Mouse (Mus musculus) limb, embryonic 12.5 days (tissue): Measurements from ENCODE around the gene Trim28. TPM values are rescaled to one million over a fixed set of nuclear protein-coding genes. Genes with fewer than 3 reads are reported as not detected.

ENCODE experiments used
- ATAC-seq: fragments of 200-750 bp; cut with Nextera tagmentation; 2 replicates; pipeline ENCODE4 v1.8.0; 2017; ENCODE audit warnings: low read depth, moderate TSS enrichment; ENCODE audit not compliant: insufficient number of reproducible peaks, insufficient read depth, low FRiP score, low TSS enrichment
- H3K27ac ChIP-seq: fragments of 300-500 bp; sonication (generic); 2 replicates; pipeline ENCODE4 v1.5.1; 2016; ENCODE audit warnings: mild to moderate bottlenecking, moderate library complexity
- H3K27me3 ChIP-seq: fragments of 300-500 bp; sonication (generic); 2 replicates; pipeline ENCODE4 v1.6.1; 2016; ENCODE audit warnings: mild to moderate bottlenecking, moderate library complexity
- H3K36me3 ChIP-seq: fragments of 300-500 bp; sonication (generic); 2 replicates; pipeline ENCODE4 v1.6.1; 2016; ENCODE audit warnings: mild to moderate bottlenecking, moderate library complexity
- H3K4me1 ChIP-seq: fragments of 300-500 bp; sonication (generic); replicated peaks from 2 replicates; pipeline ENCODE4 v1.6.1; 2016
- H3K4me2 ChIP-seq: fragments of 300-500 bp; sonication (generic); 2 replicates; pipeline ENCODE4 v1.6.1; 2016; ENCODE audit warnings: mild to moderate bottlenecking, moderate library complexity
- H3K4me3 ChIP-seq: fragments of 300-500 bp; sonication (generic); replicated peaks from 2 replicates; pipeline ENCODE4 v1.5.1; 2016; ENCODE audit warnings: mild to moderate bottlenecking
- H3K9ac ChIP-seq: fragments of 300-500 bp; sonication (generic); replicated peaks from 2 replicates; pipeline ENCODE4 v1.6.1; 2016; ENCODE audit warnings: mild to moderate bottlenecking, moderate library complexity
- H3K9me3 ChIP-seq: fragments of 300-500 bp; sonication (generic); 2 replicates; pipeline ENCODE4 v1.6.1; 2016; ENCODE audit warnings: mild to moderate bottlenecking, moderate library complexity
- WGBS: fragments of 180-500 bp; shearing (Covaris S2); methylation state at CpG from one replicate; pipeline ENCODE4 v1.1.7; 2016; 5-methylcytosine and 5-hydroxymethylcytosine counted together
- polyA plus RNA-seq: library from polyadenylated mRNA; unstranded; fragments of >200 nt; fragmentation: Nextera tagmentation; extraction: Ambion mirVana; gene quantifications from 2 replicates; pipeline ENCODE4 v1.2.1, GENCODE M21; 2016

The Trim28 gene
- polyA plus RNA-seq, result 496 and 531 TPM in 2 replicates

DNA sequence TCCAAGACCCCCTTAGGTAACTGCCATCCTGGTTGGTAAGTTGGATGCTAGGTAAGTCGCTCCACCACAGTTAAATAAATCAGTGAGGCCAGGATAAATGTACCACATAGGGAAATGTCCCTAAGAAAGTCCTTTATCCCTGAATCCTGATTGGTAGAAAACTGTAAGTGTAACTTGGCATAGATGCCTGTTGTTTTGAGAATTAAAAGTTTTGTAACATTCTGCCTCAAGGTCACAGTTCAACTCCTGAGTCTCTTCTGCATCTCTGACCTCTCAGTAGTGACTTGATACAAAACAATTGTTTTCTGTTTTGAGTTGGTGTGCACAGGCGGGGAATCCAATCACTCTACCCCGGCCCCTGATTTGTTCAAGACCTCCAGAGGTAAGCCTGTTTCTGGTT lies at the start of gene Trim28:
Trim28 (plus strand) TSS at position 264 of the 400 bp plus-strand sequence.
- Histone ChIP-seq H3K36me3 (peaks cover 4% of the 10 kb centered on the region; the same call in 1 of the 2 replicates), H3K4me3 (no peak within 1 kb of the TSS), H3K9me3 (no peaks in the 10 kb centered on the region), H3K9ac (no peak within 1 kb of the TSS), H3K4me2 (no peak within 1 kb of the TSS), H3K27ac (no peak within 1 kb of the TSS), H3K4me1 (no peaks in the 10 kb centered on the region), H3K27me3 (no peaks in the 10 kb centered on the region)
- ATAC-seq, result no peak
- 76% methylated on average over 3 of the region's 3 CpGs for WGBS

DNA sequence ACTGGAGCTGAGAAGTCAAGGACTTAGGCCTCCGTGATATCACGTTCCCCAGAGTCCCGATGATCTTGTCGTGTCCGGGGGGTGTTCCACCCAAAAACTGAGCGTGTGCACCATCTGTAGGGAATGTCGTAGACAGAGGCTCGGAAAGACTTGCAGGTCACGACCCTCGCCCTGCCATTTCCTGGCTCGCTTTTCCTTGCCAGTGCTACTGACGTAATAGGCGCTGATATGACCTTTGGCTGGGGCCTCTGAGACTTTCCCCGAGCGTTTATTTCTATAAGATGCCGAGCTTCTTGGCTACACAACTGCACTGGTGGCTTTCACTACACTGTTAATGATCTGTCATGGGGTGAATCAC lies 49.1 kb upstream of the Trim28 start:
- peak overlapping the region; percentile 86 for H3K27ac ChIP-seq
- peak overlapping the region; percentile 56 for H3K9ac ChIP-seq
- WGBS, result 5% methylated on average over 16 of the region's 16 CpGs
- no peaks in the 10 kb centered on the region for H3K9me3 ChIP-seq
- peak overlapping the region; percentile 80 for H3K4me2 ChIP-seq
- H3K36me3 ChIP-seq, result no peaks in the 10 kb centered on the region
- peak; percentile 18 for ATAC-seq
- peaks cover 9% of the 10 kb centered on the region for H3K4me1 ChIP-seq
- no peaks in the 10 kb centered on the region for H3K27me3 ChIP-seq
- peak overlapping the region; percentile 46 for H3K4me3 ChIP-seq

DNA sequence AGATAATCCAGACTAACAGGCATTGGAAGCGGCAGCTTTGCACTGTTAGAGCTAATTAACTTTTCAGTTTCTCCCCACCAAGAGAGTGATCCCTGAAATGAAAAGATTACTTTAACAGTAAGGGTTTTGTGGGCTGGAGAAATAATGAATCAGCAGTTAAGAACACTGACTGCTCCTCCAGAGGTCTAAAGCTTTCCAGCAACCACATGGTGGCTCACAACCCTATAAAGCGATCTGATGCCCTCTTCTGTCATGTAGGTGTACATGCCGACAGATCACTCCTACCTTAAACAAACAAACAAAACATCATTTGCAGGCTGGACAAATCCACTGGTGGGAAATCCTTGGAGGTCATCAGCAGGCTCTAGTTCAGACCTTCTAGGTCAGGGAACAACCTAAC lies 44.0 kb upstream of the Trim28 start:
- Histone ChIP-seq H3K4me2 (no peak overlapping the region), H3K27ac (no peak overlapping the region), H3K9me3 (no peaks in the 10 kb centered on the region), H3K4me3 (no peak overlapping the region), H3K36me3 (no peaks in the 10 kb centered on the region), H3K9ac (no peak overlapping the region), H3K4me1 (peaks cover 5% of the 10 kb centered on the region), H3K27me3 (no peaks in the 10 kb centered on the region)
- no peak for ATAC-seq
- 57% methylated on average over 3 of the region's 3 CpGs for WGBS

DNA sequence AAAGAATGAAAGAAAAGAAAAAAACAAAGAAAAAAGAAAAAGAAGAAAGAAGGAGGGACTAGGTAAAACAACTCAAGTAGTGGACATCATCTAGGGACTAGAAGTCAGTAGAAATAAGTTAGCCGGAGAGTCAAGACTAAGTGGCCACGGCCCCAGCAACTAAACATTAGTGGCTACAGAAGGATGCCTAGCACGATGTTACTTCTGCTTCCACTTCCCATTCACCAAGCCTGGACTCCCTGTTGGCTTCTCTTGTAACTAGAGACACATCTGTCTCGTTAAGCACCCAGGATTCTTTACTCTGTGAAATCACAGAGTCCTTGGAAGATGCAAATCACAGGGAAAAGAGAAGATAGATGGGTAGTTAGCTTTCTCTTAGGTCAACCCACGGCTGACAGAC lies 41.4 kb upstream of the Trim28 start:
- H3K27me3 ChIP-seq, result no peaks in the 10 kb centered on the region
- no peak overlapping the region for H3K4me2 ChIP-seq
- no peaks in the 10 kb centered on the region for H3K9me3 ChIP-seq
- no peaks in the 10 kb centered on the region for H3K4me1 ChIP-seq
- no peak for ATAC-seq
- no peak overlapping the region for H3K27ac ChIP-seq
- no peak overlapping the region for H3K4me3 ChIP-seq
- no peaks in the 10 kb centered on the region for H3K36me3 ChIP-seq
- WGBS, result 73% methylated on average over 5 of the region's 5 CpGs
- H3K9ac ChIP-seq, result no peak overlapping the region

DNA sequence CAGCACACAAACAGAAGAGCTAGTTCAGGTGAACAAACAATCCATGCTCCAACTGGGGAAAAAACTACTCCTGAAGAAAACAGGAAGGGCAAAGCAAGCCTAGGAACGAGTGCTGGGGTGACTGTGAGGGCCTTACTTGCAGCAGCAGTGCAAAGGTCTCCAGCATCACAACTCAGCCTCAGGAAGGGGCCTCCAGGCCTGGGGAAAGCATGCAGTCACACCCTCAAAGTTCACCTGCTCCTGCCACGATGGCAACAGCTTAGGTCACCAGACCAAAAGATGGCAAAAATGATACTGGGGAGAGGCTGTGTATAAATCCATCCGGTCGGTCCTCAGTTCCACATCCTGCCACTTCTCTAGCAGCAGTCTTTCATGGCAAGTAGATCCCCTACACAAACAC lies 40.0 kb upstream of the Trim28 start:
- no peak overlapping the region for H3K4me2 ChIP-seq
- no peaks in the 10 kb centered on the region for H3K27me3 ChIP-seq
- H3K9me3 ChIP-seq, result no peaks in the 10 kb centered on the region
- no peak overlapping the region for H3K9ac ChIP-seq
- no peaks in the 10 kb centered on the region for H3K4me1 ChIP-seq
- H3K36me3 ChIP-seq, result no peaks in the 10 kb centered on the region
- 71% methylated on average over 4 of the region's 4 CpGs for WGBS
- no peak overlapping the region for H3K4me3 ChIP-seq
- no peak overlapping the region for H3K27ac ChIP-seq
- no peak for ATAC-seq

DNA sequence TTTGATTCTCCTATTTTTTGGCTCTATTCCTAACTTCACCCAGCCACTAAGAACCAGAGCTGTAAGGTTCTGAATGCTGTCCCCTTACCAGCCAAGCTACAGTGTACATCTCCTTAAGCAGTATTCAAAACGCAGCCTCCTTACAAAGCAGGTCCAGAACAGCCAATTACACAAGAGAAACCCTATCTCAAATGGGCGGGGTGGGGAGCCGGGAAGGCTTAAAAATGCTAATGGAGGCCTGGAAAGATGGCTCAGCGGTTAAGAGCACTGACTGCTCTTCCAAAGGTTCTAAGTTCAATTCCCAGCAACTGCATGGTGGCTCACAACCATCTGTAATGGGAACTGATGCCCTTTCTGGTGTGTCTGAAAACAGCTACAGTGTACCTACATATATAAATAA lies 39.2 kb upstream of the Trim28 start:
- no peak overlapping the region for H3K9ac ChIP-seq
- H3K36me3 ChIP-seq, result no peaks in the 10 kb centered on the region
- no peaks in the 10 kb centered on the region for H3K9me3 ChIP-seq
- H3K27me3 ChIP-seq, result no peaks in the 10 kb centered on the region
- no peak overlapping the region for H3K4me3 ChIP-seq
- H3K4me1 ChIP-seq, result no peaks in the 10 kb centered on the region; the same call in 1 of the 2 replicates
- WGBS, result 27% methylated on average over 4 of the region's 4 CpGs
- no peak overlapping the region for H3K27ac ChIP-seq
- no peak overlapping the region for H3K4me2 ChIP-seq
- no peak for ATAC-seq

DNA sequence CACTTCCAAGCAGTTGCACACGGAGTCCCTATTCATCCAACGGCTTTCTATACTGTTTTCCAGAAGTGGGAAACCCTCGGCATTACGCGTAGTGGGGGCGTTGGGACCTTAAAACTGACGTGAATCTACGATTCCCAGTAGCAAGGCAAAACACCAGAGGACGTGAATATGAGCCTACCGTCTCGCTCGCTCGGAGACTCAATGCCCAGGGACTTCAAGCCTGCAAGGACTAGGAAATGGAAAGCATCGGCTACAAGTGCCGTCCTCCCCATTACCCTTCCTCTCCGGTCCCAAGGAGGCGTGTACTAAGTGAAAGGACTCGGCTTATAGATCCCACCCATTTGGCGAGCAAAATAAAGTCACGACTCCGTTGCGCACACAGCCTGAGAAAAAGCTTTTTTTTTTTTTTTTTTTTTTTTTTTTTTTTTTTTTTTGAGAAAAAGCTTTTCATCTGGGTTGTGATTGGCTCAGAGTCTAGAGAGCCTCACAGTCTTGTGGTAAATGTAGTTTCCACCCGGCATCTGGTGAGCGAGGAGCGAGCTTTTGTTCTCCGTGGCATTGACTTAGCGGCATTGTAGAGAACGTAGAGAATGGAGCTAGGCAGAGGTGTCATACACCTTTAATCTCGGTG lies 37.3 kb upstream of the Trim28 start:
- 3% methylated on average over 29 of the region's 29 CpGs for WGBS
- peak overlapping the region; percentile 53 for H3K4me2 ChIP-seq
- peak; percentile 71 for ATAC-seq

DNA sequence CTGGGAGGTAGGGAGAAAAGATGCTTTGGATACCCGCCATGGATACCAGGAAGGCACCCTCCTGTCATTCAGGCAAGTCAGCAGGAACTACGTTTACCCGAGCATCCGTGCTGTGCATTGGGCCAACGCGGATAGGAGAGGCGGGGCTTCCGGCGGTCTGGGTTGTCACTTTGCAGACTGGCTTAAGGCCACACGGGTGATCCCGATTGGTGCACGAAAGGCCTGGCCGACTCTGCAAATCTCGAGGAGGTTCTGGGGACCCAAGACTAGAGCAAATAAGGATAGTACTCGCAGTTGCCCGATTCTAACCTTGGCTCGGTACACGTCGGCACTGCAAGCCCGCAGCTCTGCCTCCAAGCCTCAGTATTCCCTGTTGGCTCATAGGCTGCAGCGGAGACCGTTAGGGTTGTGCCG lies 33.2 kb upstream of the Trim28 start, which contains the start of gene Zfp324:
Zfp324 (plus strand) TSS at position 161 of the 414 bp plus-strand sequence.
- peak; percentile 83 for ATAC-seq
- 0% methylated on average over 23 of the region's 23 CpGs for WGBS
- peak within 1 kb of the TSS; percentile 91 for H3K27ac ChIP-seq
- peaks cover 16% of the 10 kb centered on the region for H3K4me1 ChIP-seq
- H3K4me3 ChIP-seq, result peak within 1 kb of the TSS; percentile 91
- H3K4me2 ChIP-seq, result peak within 1 kb of the TSS; percentile 81
- peaks cover 21% of the 10 kb centered on the region for H3K36me3 ChIP-seq
- H3K9ac ChIP-seq, result peak within 1 kb of the TSS; percentile 90
- H3K27me3 ChIP-seq, result no peaks in the 10 kb centered on the region
- no peaks in the 10 kb centered on the region for H3K9me3 ChIP-seq

More for the DNA sequence above, 37.3 kb upstream of the Trim28 start:
- Histone ChIP-seq H3K9ac (peak overlapping the region; percentile 58), H3K36me3 (no peaks in the 10 kb centered on the region), H3K4me3 (peak overlapping the region; percentile 47), H3K27ac (peak overlapping the region; percentile 83), H3K4me1 (peaks cover 7% of the 10 kb centered on the region), H3K9me3 (no peaks in the 10 kb centered on the region), H3K27me3 (no peaks in the 10 kb centered on the region)

DNA sequence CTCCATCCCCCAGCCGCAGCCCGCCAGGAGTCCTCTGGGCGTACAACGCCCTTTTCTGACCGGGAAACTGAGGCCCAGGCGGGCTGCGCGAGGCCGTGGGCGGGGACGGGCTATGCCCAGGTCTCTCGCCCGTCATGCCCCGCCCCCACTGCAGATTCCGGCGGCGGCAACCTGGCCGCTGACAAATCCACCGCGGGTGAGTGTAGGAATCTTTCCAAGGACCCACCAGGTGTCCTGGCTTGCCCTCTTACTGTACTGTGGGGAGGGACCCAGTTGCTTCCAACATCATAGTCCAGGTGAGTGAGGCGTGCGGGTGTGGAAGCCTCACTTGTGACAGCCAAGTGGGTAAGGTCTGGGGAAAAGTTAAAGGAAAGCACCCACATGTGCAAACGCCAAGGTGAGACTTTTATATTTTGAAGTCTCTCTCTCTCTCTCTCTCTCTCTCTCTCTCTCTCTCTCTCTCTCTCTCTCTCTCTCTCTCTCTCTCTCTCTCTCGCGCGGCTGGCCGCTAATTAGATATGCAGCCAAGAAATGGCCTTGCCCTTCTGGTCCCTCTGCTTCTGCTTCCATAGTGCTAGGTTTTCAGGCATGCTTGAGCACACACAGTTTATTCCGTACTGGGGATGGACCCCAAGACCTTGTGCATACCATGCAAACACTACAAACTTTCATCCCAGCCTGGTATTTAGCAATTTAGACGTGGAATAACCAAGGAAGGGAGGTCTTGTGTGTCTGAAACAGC lies 32.6 kb upstream of the Trim28 start:
- ATAC-seq, result peak; percentile 32; the same call in 1 of the 2 replicates
- peak overlapping the region; percentile 81 for H3K4me2 ChIP-seq
- peaks cover 27% of the 10 kb centered on the region for H3K36me3 ChIP-seq
- peak overlapping the region; percentile 90 for H3K9ac ChIP-seq
- H3K27ac ChIP-seq, result peak overlapping the region; percentile 91
- peaks cover 16% of the 10 kb centered on the region for H3K4me1 ChIP-seq
- H3K9me3 ChIP-seq, result no peaks in the 10 kb centered on the region
- H3K27me3 ChIP-seq, result no peaks in the 10 kb centered on the region
- WGBS, result 0% methylated on average over 29 of the region's 29 CpGs
- peak overlapping the region; percentile 91 for H3K4me3 ChIP-seq

DNA sequence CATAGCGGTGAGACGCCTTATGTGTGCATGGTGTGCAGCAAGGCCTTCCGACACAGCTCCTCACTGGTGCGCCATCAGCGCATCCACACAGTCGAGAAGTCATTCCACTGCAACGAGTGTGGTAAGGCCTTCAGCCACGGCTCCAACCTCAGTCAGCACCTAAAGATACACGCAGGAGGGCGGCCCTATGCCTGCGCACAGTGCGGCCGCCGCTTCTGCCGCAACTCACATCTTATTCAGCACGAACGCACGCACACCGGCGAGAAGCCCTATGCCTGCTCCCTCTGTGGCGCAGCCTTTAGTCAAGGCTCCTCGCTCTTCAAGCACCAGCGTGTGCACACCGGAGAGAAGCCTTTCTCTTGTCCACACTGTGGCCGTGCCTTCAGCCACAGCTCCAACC lies 28.0 kb upstream of the Trim28 start:
- Histone ChIP-seq H3K9ac (no peak overlapping the region), H3K27ac (no peak overlapping the region), H3K4me3 (no peak overlapping the region), H3K27me3 (no peaks in the 10 kb centered on the region), H3K36me3 (peaks cover 51% of the 10 kb centered on the region), H3K4me2 (no peak overlapping the region), H3K4me1 (peaks cover 11% of the 10 kb centered on the region), H3K9me3 (no peaks in the 10 kb centered on the region)
- WGBS, result 96% methylated on average over 25 of the region's 25 CpGs
- ATAC-seq, result no peak

DNA sequence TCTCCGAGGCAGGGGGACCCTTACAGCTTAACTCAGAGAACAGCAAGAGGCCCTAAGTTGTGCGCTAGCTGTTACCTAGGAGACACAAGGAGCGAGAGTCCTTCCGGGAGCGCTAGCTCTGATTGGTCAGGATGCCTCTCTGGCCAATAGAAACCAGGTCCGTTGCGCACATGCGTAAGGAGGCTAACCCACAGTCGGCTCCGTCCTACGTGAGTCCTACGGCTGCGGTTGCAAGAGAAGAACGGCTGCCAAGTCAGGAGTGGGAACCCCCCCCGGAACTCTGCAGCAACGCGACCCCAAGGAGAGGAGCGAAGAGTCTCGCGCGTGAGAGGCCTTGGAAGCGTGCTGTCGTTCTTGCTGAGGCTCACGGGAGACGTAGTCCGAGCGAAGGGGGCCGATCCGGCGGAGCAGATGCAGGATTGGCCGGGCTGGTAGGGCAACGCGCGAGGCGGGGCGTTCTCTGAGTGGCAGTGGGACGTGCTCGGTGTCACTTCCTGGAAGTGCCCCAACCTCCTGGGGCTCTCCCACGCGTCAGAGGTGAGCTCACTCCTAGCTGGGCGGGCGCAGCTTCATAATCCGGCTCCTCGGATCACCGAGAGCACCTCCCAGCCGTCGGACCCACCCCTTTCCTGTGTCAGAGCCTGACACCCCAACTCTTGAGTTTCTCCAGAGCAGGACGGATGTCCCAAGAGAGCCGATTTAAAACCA lies 21.1 kb upstream of the Trim28 start, which contains the start of gene Zfp446:
Zfp446 (plus strand) TSS at position 167 of the 708 bp plus-strand sequence.
- WGBS, result under 1% methylated on average over 49 of the region's 49 CpGs
- Histone ChIP-seq H3K4me3 (peak within 1 kb of the TSS; percentile 63), H3K9ac (peak within 1 kb of the TSS; percentile 63), H3K9me3 (no peaks in the 10 kb centered on the region), H3K4me2 (peak within 1 kb of the TSS; percentile 72), H3K27ac (peak within 1 kb of the TSS; percentile 92), H3K4me1 (peaks cover 20% of the 10 kb centered on the region), H3K36me3 (peaks cover 22% of the 10 kb centered on the region; the same call in 1 of the 2 replicates), H3K27me3 (no peaks in the 10 kb centered on the region)
- ATAC-seq, result peak; percentile 99
